Mouse (Mus musculus): ENCODE data around the gene Fam227a. TPM values are rescaled to one million over a fixed set of nuclear protein-coding genes. Genes with fewer than 3 reads are reported as not detected.

Gene Fam227a
- under 1 TPM in 2 of 3 experiments, not detected in 1; 0.26 to 0.75 TPM for polyA plus RNA-seq (2017; shearing (Covaris generic))

GRCm38 (mm10) chr15:79658531-79659375, at the start of gene Fam227a, which contains the start of gene Cby1:
Gene Fam227a, minus strand, starts transcription at chr15:79658956.
Gene Cby1, plus strand, starts transcription at chr15:79659199.
- peak; percentile 72 for ATAC-seq

- ATAC-seq, result no peak
These were observed 49.6 kb upstream of the Fam227a start for GRCm38 (mm10) chr15:79708229-79708822.

GRCm38 (mm10) chr15:79706603-79707214, 48.0 kb upstream of the Fam227a start:
- no peak for ATAC-seq

- no peak for ATAC-seq
These were observed 38.9 kb upstream of the Fam227a start for GRCm38 (mm10) chr15:79697558-79698187.

GRCm38 (mm10) chr15:79697011-79697410, 38.3 kb upstream of the Fam227a start:
- ATAC-seq, result no peak

DNA sequence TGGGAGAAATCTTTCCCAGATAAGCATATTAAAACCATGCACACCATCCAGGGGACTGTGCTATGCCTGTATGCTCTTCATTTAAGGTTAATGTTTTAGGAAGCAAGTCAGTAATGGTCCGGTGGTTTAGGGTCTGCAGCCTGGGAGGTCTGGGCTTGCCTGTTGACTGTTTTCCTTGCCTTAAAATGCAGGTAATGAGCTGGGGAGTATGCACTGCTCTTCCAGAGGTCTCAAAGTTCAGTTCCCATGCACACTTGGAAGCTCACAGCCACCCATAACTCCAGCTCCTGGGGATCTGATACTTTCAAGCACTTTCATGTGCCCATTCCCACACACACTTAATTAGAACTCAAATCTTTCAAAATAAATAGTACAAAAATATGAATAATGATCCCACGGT, 37.8 kb upstream of the Fam227a start:
- ATAC-seq, result no peak

DNA sequence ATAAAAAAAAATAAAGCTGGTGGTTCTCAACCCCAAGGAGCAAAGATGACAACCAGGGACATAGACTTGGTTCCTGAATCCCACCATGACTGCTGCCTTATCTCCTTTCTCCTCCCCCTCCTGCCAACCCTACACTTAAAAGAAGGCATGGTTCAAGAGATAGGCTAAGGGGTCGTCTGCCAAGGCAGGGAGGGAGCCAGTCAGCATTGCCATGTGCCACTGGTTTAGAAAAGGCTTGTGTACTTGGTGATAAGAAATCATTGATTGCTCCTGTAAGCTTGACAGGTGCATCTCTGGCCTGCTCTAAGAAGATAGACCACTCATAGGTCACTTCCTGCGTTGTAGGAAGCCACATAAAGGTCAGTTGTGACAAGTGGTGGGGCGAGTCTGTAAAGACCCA, 36.8 kb upstream of the Fam227a start:
- no peak for ATAC-seq

DNA sequence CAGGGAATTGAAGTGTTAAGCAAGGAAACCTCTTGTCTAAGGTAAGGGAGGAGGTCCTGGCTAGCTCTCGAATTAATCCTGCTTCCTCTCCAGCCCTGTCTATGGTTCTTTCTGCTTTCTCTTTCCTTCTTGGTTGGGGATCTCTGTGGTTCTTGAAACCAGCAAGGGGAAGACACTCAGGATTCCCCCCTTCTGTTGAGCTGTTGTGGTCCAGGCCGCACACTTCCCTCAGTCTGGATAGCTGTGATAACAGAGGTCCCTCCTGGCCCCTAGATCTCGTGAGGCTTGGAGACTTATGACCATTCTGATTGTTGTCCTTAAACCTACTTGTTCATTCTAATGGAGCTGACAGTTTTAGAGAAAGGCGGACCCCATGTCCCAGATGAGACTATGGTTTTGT, 35.8 kb upstream of the Fam227a start:
- no peak for ATAC-seq

DNA sequence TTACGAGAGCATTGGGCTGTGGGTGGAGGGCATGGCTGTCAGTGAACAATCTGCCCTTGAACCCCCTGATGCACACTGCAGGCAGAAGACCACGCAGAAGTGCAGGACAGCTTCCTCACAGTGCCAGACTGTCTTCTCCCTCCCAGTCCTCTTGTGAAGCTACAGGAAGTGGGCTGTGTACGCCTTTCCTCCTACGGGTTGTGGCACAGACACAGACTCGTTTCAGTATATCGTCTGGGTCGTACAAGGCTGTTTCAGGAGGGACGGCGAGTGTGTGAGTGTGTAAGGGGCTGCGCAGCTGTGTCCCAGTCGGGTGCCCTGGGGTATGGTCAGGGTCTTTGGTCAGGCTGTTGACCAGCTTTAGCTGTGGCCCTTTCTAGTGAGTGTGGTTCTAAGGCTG, 35.0 kb upstream of the Fam227a start:
- peak; percentile 36 for ATAC-seq

DNA sequence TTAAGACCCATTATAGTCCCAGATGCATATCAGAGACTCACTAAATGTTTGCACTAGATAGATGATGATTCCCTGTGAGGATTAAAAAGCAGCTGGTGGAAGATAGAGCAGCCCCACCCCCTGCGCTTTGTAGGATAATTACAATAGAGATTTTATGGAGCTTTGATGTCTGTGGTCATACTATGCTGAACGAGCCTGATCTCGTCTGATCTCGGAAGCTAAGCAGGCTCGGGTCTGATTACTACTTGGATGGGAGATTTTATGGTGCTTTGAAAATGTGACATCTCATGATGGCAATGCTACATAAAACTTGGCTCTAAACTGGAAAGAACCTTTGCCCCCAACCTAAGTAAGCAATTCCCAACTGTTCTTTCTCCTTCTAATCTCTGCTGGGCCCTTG, 33.6 kb upstream of the Fam227a start:
- no peak for ATAC-seq

DNA sequence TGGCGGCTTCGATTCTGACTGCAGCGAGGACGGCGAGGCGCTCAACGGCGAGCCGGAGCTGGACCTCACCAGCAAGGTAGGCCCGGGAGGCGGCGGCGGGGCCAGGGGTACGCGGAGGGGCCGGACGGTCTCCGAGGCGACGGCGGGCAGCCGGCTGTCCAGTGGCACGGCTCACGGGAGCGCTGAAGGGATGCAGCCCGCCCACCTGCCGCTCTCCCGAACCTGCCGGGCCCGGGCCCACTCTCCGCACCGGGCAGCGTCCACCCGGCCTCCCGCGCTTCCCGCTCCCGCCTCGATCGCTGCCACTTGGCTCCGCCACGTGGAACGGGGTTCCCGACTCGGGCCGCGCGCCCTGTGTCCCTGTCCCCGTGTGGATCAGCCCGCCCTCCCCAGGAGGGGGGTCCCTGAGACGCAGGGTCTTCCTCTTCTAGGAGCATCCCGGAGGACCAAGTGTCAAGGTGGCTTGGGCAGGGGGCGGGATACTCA, 32.3 kb upstream of the Fam227a start:
- no peak for ATAC-seq

GRCm38 (mm10) chr15:79690426-79691022, 31.8 kb upstream of the Fam227a start, which contains the start of gene Gtpbp1:
Gene Gtpbp1, plus strand, starts transcription at chr15:79690845.
- ATAC-seq, result peak; percentile 81

DNA sequence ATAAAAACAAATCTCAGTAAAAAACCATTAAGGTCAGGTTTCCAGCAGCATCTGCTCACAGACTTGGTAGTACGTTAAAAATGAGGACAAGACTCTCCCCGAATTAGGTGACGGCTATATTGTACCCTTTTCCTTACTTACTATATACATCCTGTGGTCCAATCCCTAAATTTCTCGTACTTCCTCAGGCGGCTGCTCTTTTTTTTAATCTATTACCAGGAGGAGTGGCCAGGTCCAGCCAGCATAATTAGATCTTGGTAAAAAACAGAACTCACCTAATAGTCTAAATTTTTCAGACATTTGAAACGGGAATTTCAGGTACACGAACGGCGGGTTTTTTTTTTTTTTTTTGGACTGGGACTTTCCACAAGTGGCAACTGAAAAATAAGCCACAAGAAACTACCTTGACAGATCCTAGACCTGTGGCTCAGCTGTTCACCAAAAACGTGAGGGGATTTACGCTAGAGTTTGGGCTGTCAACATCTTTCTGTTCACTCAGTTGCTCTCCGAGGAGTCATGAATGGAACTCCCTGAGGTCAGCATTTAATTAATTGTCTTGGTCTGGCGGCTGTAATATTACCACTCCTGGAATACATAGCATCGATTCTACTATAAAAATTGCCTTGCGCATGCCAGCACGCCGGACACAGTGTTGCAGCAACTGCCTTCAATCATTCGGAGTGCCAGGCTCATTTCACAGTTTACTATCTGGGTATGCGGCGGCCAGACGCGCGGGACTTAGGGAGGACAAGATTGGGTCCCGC, 31.1 kb upstream of the Fam227a start:
- ATAC-seq, result no peak

GRCm38 (mm10) chr15:79688268-79688956, 29.7 kb upstream of the Fam227a start:
- ATAC-seq, result no peak

DNA sequence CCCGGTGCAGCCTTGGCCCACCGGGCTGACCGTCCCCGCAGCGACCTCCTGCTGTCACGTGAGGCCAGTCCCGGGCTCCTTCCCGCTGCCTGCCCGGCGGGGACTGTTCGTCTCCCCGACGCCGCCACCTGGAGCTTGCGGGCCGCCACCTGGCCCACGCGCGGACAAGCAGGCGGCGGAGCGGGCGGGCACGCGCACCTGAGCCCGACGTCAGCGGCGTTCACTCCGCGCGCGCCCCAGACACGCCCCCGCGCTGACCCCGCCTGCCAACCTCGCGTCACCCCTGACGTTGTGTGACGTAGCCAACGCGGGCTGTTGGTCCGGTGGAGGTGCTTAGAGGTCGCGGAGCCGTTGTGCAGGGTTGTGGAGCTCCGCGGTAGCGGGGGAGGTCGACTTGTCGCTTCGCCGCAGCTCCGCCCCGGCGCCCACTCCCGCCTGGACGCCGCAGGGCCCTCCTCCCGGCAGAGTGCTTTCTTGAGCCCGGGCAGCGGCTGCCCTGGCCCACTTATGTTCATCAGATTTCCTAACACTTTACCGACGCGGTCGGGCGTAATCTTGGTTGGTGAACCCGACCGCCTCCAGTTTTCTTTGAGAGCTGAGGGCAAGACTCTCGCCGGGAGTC, 29.0 kb upstream of the Fam227a start, which contains the start of gene Josd1:
TSS of gene Josd1 (minus strand) at position 274 of the 622 bp plus-strand sequence.
- ATAC-seq, result peak; percentile 51

GRCm38 (mm10) chr15:79687175-79687574, 28.4 kb upstream of the Fam227a start:
- no peak for ATAC-seq

DNA sequence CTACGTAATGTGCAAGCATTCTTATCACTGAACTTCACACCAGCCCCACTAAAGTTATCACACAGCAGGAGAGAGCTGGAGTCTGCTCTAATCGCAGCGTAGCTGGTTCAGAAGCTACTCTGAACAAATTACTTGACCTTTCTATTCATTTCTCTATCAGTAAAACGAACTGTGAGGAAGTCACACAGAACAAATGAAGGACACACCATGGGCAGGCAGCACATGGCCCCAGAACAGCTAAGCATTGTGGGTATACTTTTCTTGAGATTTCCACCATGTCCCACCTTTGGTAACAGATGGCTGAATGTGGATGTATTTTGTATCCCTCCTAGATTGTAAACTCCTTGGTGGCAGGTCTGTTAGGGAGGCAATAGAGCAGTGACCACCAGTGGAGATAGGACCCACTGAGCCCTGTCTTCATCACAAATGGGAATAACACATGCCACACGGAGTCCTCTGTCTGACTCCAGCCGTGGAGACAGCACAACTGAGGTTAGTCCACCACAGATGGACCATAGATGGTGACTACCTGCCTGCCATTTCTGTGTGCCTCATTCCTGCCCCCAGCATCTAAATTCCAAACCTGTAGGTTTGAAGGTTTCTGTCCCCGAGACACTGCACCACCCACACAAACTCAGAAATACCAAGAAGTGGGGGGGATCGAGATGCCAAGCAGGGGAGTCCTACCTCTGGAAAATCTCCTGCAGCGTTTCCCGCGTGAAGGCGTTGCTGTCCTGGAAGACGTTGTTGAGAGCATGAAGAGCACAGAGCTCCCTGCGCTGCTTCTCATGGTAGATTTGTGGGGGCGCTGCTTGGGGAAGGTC, 27.5 kb upstream of the Fam227a start:
- no peak for ATAC-seq

GRCm38 (mm10) chr15:79685141-79685641, 26.4 kb upstream of the Fam227a start:
- no peak for ATAC-seq

- ATAC-seq, result no peak
These were observed 25.9 kb upstream of the Fam227a start for GRCm38 (mm10) chr15:79684616-79685015.
